Mouse (Mus musculus): Measurements from ENCODE around the gene Vmn1r14. TPM values are rescaled to one million over a fixed set of nuclear protein-coding genes. Genes with fewer than 3 reads are reported as not detected.

Vmn1r14 gene
- polyA plus RNA-seq, 1 experiment from 2014 or later = not detected

Other genes starting within 250 kb of the Vmn1r14 start
- gene Vmn1r6, start 234.4 kb upstream of the Vmn1r14 start, polyA plus RNA-seq (2014; fragmentation: Nextera tagmentation; extraction: Ambion mirVana) = not detected in 2 replicates
- not detected in 2 replicates for gene Vmn1r7, start 206.4 kb upstream of the Vmn1r14 start, polyA plus RNA-seq (2014; fragmentation: Nextera tagmentation; extraction: Ambion mirVana)
- not detected in 2 replicates for gene Vmn1r8, start 199.4 kb upstream of the Vmn1r14 start, polyA plus RNA-seq (2014; fragmentation: Nextera tagmentation; extraction: Ambion mirVana)
- not detected in 2 replicates for gene Vmn1r9, start 164.9 kb upstream of the Vmn1r14 start, polyA plus RNA-seq (2014; fragmentation: Nextera tagmentation; extraction: Ambion mirVana)
- not detected in 2 replicates for gene Vmn1r10, start 122.2 kb upstream of the Vmn1r14 start, polyA plus RNA-seq (2014; fragmentation: Nextera tagmentation; extraction: Ambion mirVana)
- not detected in 2 replicates for gene Vmn1r11, start 98.2 kb upstream of the Vmn1r14 start, polyA plus RNA-seq (2014; fragmentation: Nextera tagmentation; extraction: Ambion mirVana)
- not detected in 2 replicates for gene Vmn1r12, start 74.8 kb upstream of the Vmn1r14 start, polyA plus RNA-seq (2014; fragmentation: Nextera tagmentation; extraction: Ambion mirVana)
- gene Vmn1r13, start 28.4 kb upstream of the Vmn1r14 start, polyA plus RNA-seq (2014; fragmentation: Nextera tagmentation; extraction: Ambion mirVana) = not detected in 2 replicates
- gene Vmn1r15, start 26.3 kb downstream of the Vmn1r14 start, polyA plus RNA-seq (2014; fragmentation: Nextera tagmentation; extraction: Ambion mirVana) = not detected in 2 replicates
- not detected in 2 replicates for gene Vmn1r16, start 97.8 kb downstream of the Vmn1r14 start, polyA plus RNA-seq (2014; fragmentation: Nextera tagmentation; extraction: Ambion mirVana)
- gene Vmn1r17, start 132.0 kb downstream of the Vmn1r14 start, polyA plus RNA-seq (2014; fragmentation: Nextera tagmentation; extraction: Ambion mirVana) = not detected in 2 replicates
- not detected in 2 replicates for gene Vmn1r18, start 164.1 kb downstream of the Vmn1r14 start, polyA plus RNA-seq (2014; fragmentation: Nextera tagmentation; extraction: Ambion mirVana)
- gene Vmn1r19, start 172.1 kb downstream of the Vmn1r14 start, polyA plus RNA-seq (2014; fragmentation: Nextera tagmentation; extraction: Ambion mirVana) = not detected in 2 replicates
- gene Vmn1r20, start 197.2 kb downstream of the Vmn1r14 start, polyA plus RNA-seq (2014; fragmentation: Nextera tagmentation; extraction: Ambion mirVana) = 0.04 TPM in 1 of 2 replicates, not detected in the other

All from intestine, embryonic 14.5 days (tissue).